Mouse (Mus musculus): ENCODE results near the gene Osbpl8.

GRCm38 (mm10) chr10:111167444-111167843, 2.9 kb downstream of the Osbpl8 start:
- TF ChIP-seq CTCF (IDR thresholded peaks at IDR 0.05; ENCODE audit: borderline replicate concordance, insufficient read depth, low read depth, low read length) (no peak), POLR2A (IDR thresholded peaks at IDR 0.05; ENCODE audit: borderline replicate concordance, insufficient read depth, low read length) (no peak)

Measured in cerebellum, adult 2 months (tissue).